Mouse (Mus musculus) intestine, embryonic 15.5 days (tissue): ENCODE data around the gene Gm7271. TPM values are rescaled to one million over a fixed set of nuclear protein-coding genes. Genes with fewer than 3 reads are reported as not detected.

ENCODE experiments used
- ATAC-seq: fragments of 200-750 bp; cut with Nextera tagmentation; 2 replicates; pipeline ENCODE4 v1.8.0; 2017; ENCODE audit warnings: moderate TSS enrichment, moderate library complexity
- H3K27ac ChIP-seq: fragments of 300-500 bp; sonication (generic); 2 replicates; pipeline ENCODE4 v1.5.1; 2015; ENCODE audit warnings: mild to moderate bottlenecking, inconsistent platforms
- H3K27me3 ChIP-seq: fragments of 300-500 bp; sonication (generic); replicated peaks from 2 replicates; pipeline ENCODE4 v1.6.1; 2015; ENCODE audit warnings: inconsistent platforms
- H3K36me3 ChIP-seq: fragments of 300-500 bp; sonication (generic); 2 replicates; pipeline ENCODE4 v1.6.1; 2015; ENCODE audit warnings: inconsistent platforms
- H3K4me1 ChIP-seq: fragments of 300-500 bp; sonication (generic); replicated peaks from 2 replicates; pipeline ENCODE4 v1.6.1; 2015; ENCODE audit warnings: inconsistent platforms
- H3K4me2 ChIP-seq: fragments of 300-500 bp; sonication (generic); replicated peaks from 2 replicates; pipeline ENCODE4 v1.6.1; 2015; ENCODE audit warnings: mild to moderate bottlenecking, inconsistent platforms
- H3K4me3 ChIP-seq: fragments of 300-500 bp; sonication (generic); replicated peaks from 2 replicates; pipeline ENCODE4 v1.5.1; 2015; ENCODE audit warnings: inconsistent platforms
- H3K9ac ChIP-seq: fragments of 300-500 bp; sonication (generic); 2 replicates; pipeline ENCODE4 v1.6.1; 2015; ENCODE audit warnings: inconsistent platforms
- H3K9me3 ChIP-seq: fragments of 300-500 bp; sonication (generic); 2 replicates; pipeline ENCODE4 v1.6.1; 2016; ENCODE audit warnings: inconsistent platforms
- WGBS: fragments of 180-500 bp; shearing (Covaris S2); methylation state at CpG from one replicate; pipeline ENCODE4 v1.1.7; 2015; 5-methylcytosine and 5-hydroxymethylcytosine counted together
- polyA plus RNA-seq: library from polyadenylated mRNA; unstranded; fragments of >200 nt; fragmentation: Nextera tagmentation; extraction: Ambion mirVana; gene quantifications from 2 replicates; pipeline ENCODE4 v1.2.1, GENCODE M21; 2015

Gene Gm7271
- polyA plus RNA-seq, 1 experiment from 2014 or later, result not detected

DNA sequence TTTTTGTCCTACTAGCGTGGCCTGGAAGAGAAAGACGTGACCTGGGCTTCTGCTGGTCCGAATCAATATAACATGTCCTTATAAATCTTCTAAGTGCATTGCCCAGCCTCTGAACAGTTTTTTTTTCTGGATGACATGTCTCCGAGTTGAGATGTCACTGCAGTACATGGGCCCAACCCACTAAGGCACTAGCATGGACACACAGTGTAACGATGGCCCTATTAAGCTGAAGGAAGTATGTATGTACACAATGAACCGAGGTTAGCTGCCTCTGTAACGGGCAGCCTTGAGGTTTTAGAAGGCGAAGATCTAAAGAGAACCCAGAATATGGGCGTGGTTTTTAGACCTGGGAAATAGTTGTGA lies 45.8 kb downstream of the Gm7271 start:
- H3K27ac ChIP-seq, result peak overlapping the region; percentile 92
- peak overlapping the region; percentile 84 for H3K4me3 ChIP-seq
- H3K9ac ChIP-seq, result peak overlapping the region; percentile 75
- peaks cover 5% of the 10 kb centered on the region; the same call in 1 of the 2 replicates for H3K4me1 ChIP-seq
- H3K27me3 ChIP-seq, result no peaks in the 10 kb centered on the region
- WGBS, result 6% methylated on average over 9 of the region's 9 CpGs
- no peaks in the 10 kb centered on the region for H3K36me3 ChIP-seq
- H3K4me2 ChIP-seq, result peak overlapping the region; percentile 69
- no peaks in the 10 kb centered on the region for H3K9me3 ChIP-seq
- peak; percentile 35 for ATAC-seq

DNA sequence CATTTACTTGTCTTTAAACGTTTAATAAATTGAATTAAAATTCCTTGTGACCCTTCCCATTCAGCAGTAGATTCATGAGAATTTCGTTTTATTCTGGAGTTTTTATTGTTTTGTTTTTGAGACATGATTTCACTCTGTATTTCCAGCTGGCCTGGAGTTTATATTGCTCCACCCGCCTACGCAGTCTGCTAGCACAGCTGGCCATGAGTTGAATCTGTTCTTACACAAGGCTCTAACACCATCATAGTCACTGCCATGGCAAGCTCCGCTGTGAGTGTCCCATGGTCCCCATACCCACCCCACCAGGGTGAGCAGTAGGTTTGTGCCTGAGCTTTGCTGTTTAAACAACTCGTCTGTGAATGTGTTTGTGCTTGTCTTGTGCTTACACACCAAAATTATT lies 49.3 kb downstream of the Gm7271 start:
- no peak overlapping the region for H3K4me2 ChIP-seq
- no peak overlapping the region for H3K4me3 ChIP-seq
- no peaks in the 10 kb centered on the region for H3K27me3 ChIP-seq
- H3K9me3 ChIP-seq, result no peaks in the 10 kb centered on the region
- 81% methylated on average over 6 of the region's 6 CpGs for WGBS
- peaks cover 7% of the 10 kb centered on the region for H3K36me3 ChIP-seq
- peaks cover 5% of the 10 kb centered on the region; the same call in 1 of the 2 replicates for H3K4me1 ChIP-seq
- H3K27ac ChIP-seq, result no peak overlapping the region
- no peak overlapping the region for H3K9ac ChIP-seq
- no peak for ATAC-seq

DNA sequence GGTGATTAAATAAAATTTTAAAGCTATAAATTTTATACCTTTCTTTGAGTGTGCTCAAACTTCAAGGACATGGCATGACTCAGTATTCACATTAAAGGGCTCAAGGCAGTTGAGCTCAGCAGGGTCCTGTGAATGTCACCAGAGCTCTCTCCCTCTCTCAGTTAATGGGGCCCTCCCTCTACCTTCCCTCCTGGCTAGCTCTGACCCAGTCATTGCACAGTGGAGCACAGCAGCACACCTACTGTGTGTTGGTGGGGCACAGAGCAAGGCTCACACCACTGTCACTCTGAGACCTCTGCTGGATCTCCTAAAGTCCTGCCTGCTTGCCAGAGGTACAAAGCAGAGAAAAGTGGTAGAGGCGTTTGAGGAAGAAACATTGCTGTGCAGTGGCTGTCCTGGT lies 52.4 kb downstream of the Gm7271 start:
- no peak for ATAC-seq
- no peaks in the 10 kb centered on the region for H3K4me1 ChIP-seq
- no peak overlapping the region for H3K4me2 ChIP-seq
- H3K27ac ChIP-seq, result no peak overlapping the region
- no peaks in the 10 kb centered on the region for H3K27me3 ChIP-seq
- 81% methylated on average over 1 of the region's 1 CpGs for WGBS
- no peak overlapping the region for H3K4me3 ChIP-seq
- H3K9me3 ChIP-seq, result no peaks in the 10 kb centered on the region
- H3K9ac ChIP-seq, result no peak overlapping the region
- peaks cover 7% of the 10 kb centered on the region for H3K36me3 ChIP-seq

DNA sequence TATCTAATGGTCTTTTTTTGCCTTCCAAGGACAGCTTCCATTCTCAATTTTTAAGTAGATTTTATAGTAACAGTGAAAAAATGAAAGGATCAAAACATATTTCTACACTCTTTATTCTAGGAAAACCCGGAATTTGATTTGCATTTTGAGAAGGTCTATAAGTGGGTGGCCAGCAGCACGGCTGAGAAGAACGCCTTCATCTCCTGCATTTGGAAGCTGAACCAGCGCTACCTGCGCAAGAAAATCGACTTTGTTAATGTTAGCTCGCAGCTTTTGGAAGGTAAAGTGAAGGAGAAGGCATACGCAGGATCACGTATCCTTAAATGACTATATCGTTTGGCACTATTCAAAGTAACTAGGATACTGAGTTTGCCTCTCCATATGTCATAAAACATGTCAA lies 53.7 kb downstream of the Gm7271 start:
- H3K9ac ChIP-seq, result no peak overlapping the region
- no peaks in the 10 kb centered on the region for H3K9me3 ChIP-seq
- peaks cover 13% of the 10 kb centered on the region for H3K36me3 ChIP-seq
- no peak overlapping the region for H3K4me2 ChIP-seq
- no peaks in the 10 kb centered on the region for H3K27me3 ChIP-seq
- no peak overlapping the region for H3K4me3 ChIP-seq
- 95% methylated on average over 10 of the region's 10 CpGs for WGBS
- no peaks in the 10 kb centered on the region for H3K4me1 ChIP-seq
- H3K27ac ChIP-seq, result no peak overlapping the region
- ATAC-seq, result no peak

DNA sequence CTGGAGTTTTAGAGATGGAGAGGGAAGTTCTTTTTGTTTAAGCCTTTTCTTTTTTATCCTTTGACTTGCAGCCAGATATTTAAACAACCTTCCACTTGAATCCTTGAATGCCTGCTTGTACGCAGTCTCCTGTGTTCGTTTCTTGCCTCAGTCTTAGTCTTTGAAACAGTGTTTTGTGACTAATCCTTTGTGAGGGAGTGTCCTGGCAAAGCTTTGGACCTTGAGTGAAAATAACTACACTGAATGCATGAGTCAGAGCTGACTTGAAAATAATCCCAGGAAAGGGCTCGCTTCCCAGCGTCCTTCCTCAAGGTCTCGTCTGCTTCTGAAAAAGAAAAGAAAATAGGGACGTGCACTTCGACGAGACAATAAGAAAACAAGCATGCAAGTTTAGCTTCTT lies 56.3 kb downstream of the Gm7271 start:
- no peak for ATAC-seq
- no peak overlapping the region for H3K9ac ChIP-seq
- no peak overlapping the region for H3K4me2 ChIP-seq
- no peaks in the 10 kb centered on the region for H3K27me3 ChIP-seq
- 87% methylated on average over 8 of the region's 8 CpGs for WGBS
- H3K4me1 ChIP-seq, result no peaks in the 10 kb centered on the region
- H3K4me3 ChIP-seq, result no peak overlapping the region
- no peak overlapping the region for H3K27ac ChIP-seq
- H3K9me3 ChIP-seq, result no peaks in the 10 kb centered on the region
- H3K36me3 ChIP-seq, result peaks cover 28% of the 10 kb centered on the region

DNA sequence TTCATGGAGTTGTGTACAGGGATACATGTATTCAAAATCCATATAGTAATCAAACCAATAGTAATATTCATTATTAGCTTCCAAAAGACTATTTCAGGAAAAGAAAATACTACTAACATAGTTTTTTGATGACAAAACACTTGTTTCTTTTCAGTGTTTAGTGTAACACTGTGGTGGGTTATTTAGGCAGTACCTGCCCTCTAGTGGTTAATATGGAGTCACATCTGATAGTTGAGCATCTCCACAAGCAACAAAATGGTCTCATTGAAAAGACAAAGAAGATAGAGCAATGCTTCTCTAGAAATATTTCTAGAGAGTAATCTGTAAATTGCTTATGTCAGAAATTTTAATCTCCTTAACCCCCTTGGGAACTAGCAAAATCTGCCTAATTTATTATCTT lies 57.0 kb downstream of the Gm7271 start:
- no peak overlapping the region for H3K4me3 ChIP-seq

DNA sequence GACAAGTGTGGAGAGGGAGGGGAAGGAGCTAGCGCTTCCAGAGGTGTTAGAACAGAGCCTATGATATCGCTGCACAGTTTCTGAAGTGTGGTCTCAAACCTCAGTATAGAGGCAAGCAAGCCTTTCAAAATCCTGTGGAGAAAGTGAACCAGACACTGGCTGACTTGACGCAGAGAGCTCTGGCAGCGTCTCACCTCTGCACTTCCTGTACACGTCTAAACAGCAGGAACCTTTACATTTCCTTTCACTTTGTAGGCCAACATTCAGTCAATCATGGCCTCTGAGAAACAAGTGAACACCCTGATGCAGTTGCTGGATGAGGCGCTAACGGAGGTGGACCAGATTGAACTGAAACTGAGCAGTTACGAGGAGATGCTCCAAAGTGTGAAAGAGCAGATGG lies 59.4 kb downstream of the Gm7271 start:
- Histone ChIP-seq H3K4me1 (no peaks in the 10 kb centered on the region), H3K9me3 (no peaks in the 10 kb centered on the region), H3K27me3 (no peaks in the 10 kb centered on the region), H3K9ac (no peak overlapping the region), H3K36me3 (peaks cover 21% of the 10 kb centered on the region; the same call in 1 of the 2 replicates), H3K27ac (no peak overlapping the region), H3K4me2 (no peak overlapping the region), H3K4me3 (no peak overlapping the region)
- WGBS, result 89% methylated on average over 8 of the region's 8 CpGs
- no peak for ATAC-seq

More for the DNA sequence above, 57.0 kb downstream of the Gm7271 start:
- Histone ChIP-seq H3K4me1 (no peaks in the 10 kb centered on the region), H3K9ac (no peak overlapping the region), H3K36me3 (peaks cover 28% of the 10 kb centered on the region), H3K27me3 (no peaks in the 10 kb centered on the region), H3K4me2 (no peak overlapping the region), H3K27ac (no peak overlapping the region), H3K9me3 (no peaks in the 10 kb centered on the region)
- no peak for ATAC-seq

DNA sequence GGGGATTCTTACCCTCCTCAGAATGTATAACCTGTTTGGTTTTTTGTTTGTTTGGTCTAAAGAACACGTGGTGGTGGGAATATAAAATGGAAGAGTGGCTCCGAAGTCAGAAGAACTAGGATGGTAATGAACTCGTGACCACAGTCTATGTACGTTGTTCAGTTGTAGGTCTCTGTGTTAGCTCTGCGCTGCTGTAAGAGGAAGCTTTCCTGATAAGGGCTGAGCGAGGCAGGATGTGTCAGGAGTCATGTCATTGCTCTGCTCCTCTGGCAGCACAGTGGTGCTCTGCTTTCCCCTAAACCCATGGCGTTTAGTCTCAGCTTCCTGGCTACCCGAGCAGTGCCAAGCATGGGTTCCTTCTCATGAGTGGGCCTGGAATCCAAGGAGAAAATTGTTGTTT lies 66.6 kb downstream of the Gm7271 start:
- Histone ChIP-seq H3K27me3 (no peaks in the 10 kb centered on the region), H3K9ac (no peak overlapping the region), H3K4me1 (no peaks in the 10 kb centered on the region), H3K36me3 (0 out of 2 replicates have a peak, but pooled peaks cover 3% of the 10 kb centered on the region), H3K4me2 (no peak overlapping the region), H3K27ac (no peak overlapping the region), H3K9me3 (no peaks in the 10 kb centered on the region), H3K4me3 (no peak overlapping the region)
- 82% methylated on average over 8 of the region's 8 CpGs for WGBS
- ATAC-seq, result no peak

DNA sequence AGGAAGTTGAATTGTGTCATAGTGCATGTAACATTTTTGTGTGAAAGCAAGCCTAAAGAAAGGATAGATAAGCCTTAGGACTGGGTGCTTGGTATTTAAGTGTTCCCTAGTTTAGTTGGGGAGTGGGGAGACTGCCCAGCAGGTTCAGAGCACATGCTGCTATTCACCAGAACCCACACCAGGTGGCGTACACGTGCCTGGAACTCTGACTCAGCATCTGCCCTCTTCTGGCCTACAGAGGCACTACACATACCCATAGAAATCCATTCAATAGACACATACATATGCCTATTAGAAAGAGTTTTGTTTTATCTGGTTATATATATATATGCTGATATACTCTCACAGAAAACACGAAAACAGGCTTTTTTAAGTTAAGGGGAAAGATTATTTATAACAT lies 81.5 kb downstream of the Gm7271 start:
- Histone ChIP-seq H3K9me3 (no peaks in the 10 kb centered on the region), H3K27ac (no peak overlapping the region)
- WGBS, result 32% methylated on average over 3 of the region's 3 CpGs

More for the DNA sequence above, 81.5 kb downstream of the Gm7271 start:
- H3K9ac ChIP-seq, result no peak overlapping the region
- no peaks in the 10 kb centered on the region for H3K4me1 ChIP-seq
- no peak for ATAC-seq
- H3K4me2 ChIP-seq, result no peak overlapping the region
- H3K27me3 ChIP-seq, result no peaks in the 10 kb centered on the region
- H3K4me3 ChIP-seq, result no peak overlapping the region
- peaks cover 27% of the 10 kb centered on the region for H3K36me3 ChIP-seq

Other genes with a start within 250 kb of the Gm7271 start
- 11.4 and 13.5 TPM in 2 replicates for gene Clock, start 179.2 kb upstream of the Gm7271 start, polyA plus RNA-seq
- not detected in 2 replicates for gene Pdcl2, start 152.9 kb upstream of the Gm7271 start, polyA plus RNA-seq
- 0.29 TPM in 1 of 2 replicates, not detected in the other for gene Nmu, start 120.3 kb upstream of the Gm7271 start, polyA plus RNA-seq
- gene Exoc1, start 45.3 kb downstream of the Gm7271 start, polyA plus RNA-seq, result 28.0 and 28.9 TPM in 2 replicates
- 5.9 and 6.6 TPM in 2 replicates for gene Cep135, start 104.7 kb downstream of the Gm7271 start, polyA plus RNA-seq
- 15.7 and 16.5 TPM in 2 replicates for gene C530008M17Rik, start 172.5 kb downstream of the Gm7271 start, polyA plus RNA-seq